Mouse (Mus musculus) gastrocnemius, adult 2 months (tissue): ENCODE measurements at regions not wholly inside any gene's neighbourhood (a gene's known extent, or its start where the extent isn't known, plus 50 kb on each side); places are given as distances from the start of the nearest gene placed in this dataset.
A peak's percentile ranks its signal among the peaks of the same experiment; 100 is the strongest.

Experiments
- DNase-seq: peaks from one replicate; pipeline ENCODE4 v3.0.0; 2022
- H3K27ac ChIP-seq: fragments of 200-600 bp; 2 replicates; pipeline ENCODE4 v1.8.1; 2022; ENCODE audit warnings: mild to moderate bottlenecking
- H3K4me3 ChIP-seq: fragments of 200-600 bp; 2 replicates; pipeline ENCODE4 v1.8.1; 2022; ENCODE audit warnings: mild to moderate bottlenecking, moderate library complexity
- CTCF ChIP-seq: fragments of 200-600 bp; IDR thresholded peaks from 2 replicates; pipeline ENCODE4 v1.8.1; 2022; ENCODE audit warnings: antibody characterized with exemption, mild to moderate bottlenecking, moderate library complexity
- intact Hi-C: fragments of 180-260 bp; cut with DNase I; formaldehyde crosslinking; loops from one replicate; pipeline ENCODE4 v1.15.1; 2025

GRCm38 (mm10) chr5:72245382-72245781 is 77.4 kb upstream of the Commd8 start:
- TF ChIP-seq CTCF = no peak
- Histone ChIP-seq H3K27ac (no peak overlapping the region), H3K4me3 (no peak overlapping the region)
- intact Hi-C loops = no loop called here
- no peak for DNase-seq

GRCm38 (mm10) chr5:72244134-72244533 is 76.1 kb upstream of the Commd8 start:
- DNase-seq = peak; percentile 67
- H3K27ac ChIP-seq = no peak overlapping the region
- no peak overlapping the region for H3K4me3 ChIP-seq
- intact Hi-C loops = no loop called here
- no peak for TF ChIP-seq CTCF

- Histone ChIP-seq H3K4me3 (no peak overlapping the region), H3K27ac (no peak overlapping the region)
- intact Hi-C loops = no loop called here
- no peak for TF ChIP-seq CTCF
- DNase-seq = no peak
Observed at GRCm38 (mm10) chr5:72242981-72243380, 75.0 kb upstream of the Commd8 start.

- intact Hi-C loops = no loop called here
- DNase-seq = no peak
- Histone ChIP-seq H3K27ac (no peak overlapping the region), H3K4me3 (no peak overlapping the region)
- TF ChIP-seq CTCF = no peak
Observed at GRCm38 (mm10) chr5:72241451-72241850, 73.5 kb upstream of the Commd8 start.

GRCm38 (mm10) chr5:72240271-72240670 is 72.3 kb upstream of the Commd8 start:
- H3K27ac ChIP-seq = no peak overlapping the region
- H3K4me3 ChIP-seq = no peak overlapping the region
- intact Hi-C loops = no loop called here
- no peak for DNase-seq
- TF ChIP-seq CTCF = no peak

- H3K27ac ChIP-seq = no peak overlapping the region
- intact Hi-C loops = no loop called here
- no peak for DNase-seq
- no peak overlapping the region for H3K4me3 ChIP-seq
- no peak for TF ChIP-seq CTCF
Observed at GRCm38 (mm10) chr5:72227002-72227401, 59.0 kb upstream of the Commd8 start.

- no peak for DNase-seq
- no peak for TF ChIP-seq CTCF
- intact Hi-C loops = no loop called here
- peak overlapping the region; percentile 58; the same call in 1 of the 2 replicates for H3K27ac ChIP-seq
- H3K4me3 ChIP-seq = no peak overlapping the region; the same call in 1 of the 2 replicates
Observed at GRCm38 (mm10) chr5:72225576-72226298, 57.7 kb upstream of the Commd8 start.

GRCm38 (mm10) chr5:72225056-72225455 is 57.1 kb upstream of the Commd8 start:
- no peak overlapping the region; the same call in 1 of the 2 replicates for H3K4me3 ChIP-seq
- TF ChIP-seq CTCF = no peak
- intact Hi-C loops = no loop called here
- peak overlapping the region; percentile 58; the same call in 1 of the 2 replicates for H3K27ac ChIP-seq
- no peak for DNase-seq

- no peak overlapping the region; the same call in 1 of the 2 replicates for H3K4me3 ChIP-seq
- no peak for DNase-seq
- TF ChIP-seq CTCF = no peak
- H3K27ac ChIP-seq = peak overlapping the region; percentile 59
- intact Hi-C loops = loop anchor here (5.0 kb wide), 1 partner anchor 47 kb away; no protein-coding TSS in a partner anchor
Observed at GRCm38 (mm10) chr5:72224551-72224966, 56.6 kb upstream of the Commd8 start.

GRCm38 (mm10) chr5:72222902-72223301 is 54.9 kb upstream of the Commd8 start:
- DNase-seq = no peak
- no peak for TF ChIP-seq CTCF
- Histone ChIP-seq H3K4me3 (no peak overlapping the region), H3K27ac (no peak overlapping the region)
- intact Hi-C loops = loop anchor here (5.0 kb wide), 1 partner anchor 46 kb away; no protein-coding TSS in a partner anchor

GRCm38 (mm10) chr5:72219697-72220096 is 51.7 kb upstream of the Commd8 start:
- no peak for DNase-seq
- intact Hi-C loops = loop anchor here (5.0 kb wide), 1 partner anchor 42 kb away; no protein-coding TSS in a partner anchor
- Histone ChIP-seq H3K4me3 (no peak overlapping the region), H3K27ac (no peak overlapping the region)
- no peak for TF ChIP-seq CTCF

GRCm38 (mm10) chr5:72219248-72219647 is 51.3 kb upstream of the Commd8 start:
- no peak for DNase-seq
- intact Hi-C loops = no loop called here
- Histone ChIP-seq H3K27ac (no peak overlapping the region), H3K4me3 (no peak overlapping the region)
- no peak for TF ChIP-seq CTCF
